Mouse (Mus musculus): ENCODE data around the gene Klhl6. TPM values are rescaled to one million over a fixed set of nuclear protein-coding genes. Genes with fewer than 3 reads are reported as not detected.

Klhl6 gene
- polyA plus RNA-seq (2012; rRNA removed), result 0.18 and 0.25 TPM in 2 replicates

DNA sequence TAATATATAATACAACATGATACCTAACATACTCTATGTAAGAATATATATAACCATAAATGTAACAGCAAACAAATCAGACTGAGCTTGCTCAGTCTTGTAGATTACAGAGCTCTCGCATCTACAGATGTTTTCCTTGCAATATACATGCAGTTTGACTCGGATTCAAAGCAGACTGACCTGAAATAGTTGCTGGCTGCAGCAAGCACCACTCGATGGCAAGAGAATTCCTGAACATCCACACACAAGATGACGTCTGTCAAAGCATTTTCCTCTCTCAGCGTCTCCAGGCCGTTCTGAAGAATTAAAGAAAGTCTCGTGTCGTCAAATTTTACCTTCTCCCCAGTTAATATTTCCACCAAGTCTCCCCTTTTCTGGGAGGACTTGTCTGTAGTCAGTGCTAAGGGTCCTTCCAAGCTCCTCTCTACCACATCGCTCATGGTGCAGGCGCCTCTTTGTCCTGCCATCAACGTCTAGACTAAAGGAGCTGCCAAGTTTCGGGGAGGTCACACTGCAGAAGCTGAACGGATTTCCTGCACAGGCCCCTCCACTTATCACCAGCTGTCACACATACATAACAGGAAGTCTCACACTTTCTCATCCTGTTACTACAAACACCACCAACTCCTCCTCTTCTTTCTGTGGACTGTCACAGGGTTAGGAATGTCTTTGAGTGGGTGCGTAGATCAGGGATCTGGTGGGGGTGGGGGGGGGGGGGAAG is at the start of gene Klhl6:
TSS of gene Klhl6 (minus strand) at position 501 of the 721 bp plus-strand sequence.

Other genes with a start within 250 kb of the Klhl6 start
- 0.05 TPM in 1 of 2 replicates, not detected in the other for gene B3gnt5, start 222.8 kb downstream of the Klhl6 start, polyA plus RNA-seq (2012; rRNA removed)
- gene Klhl24, start 114.5 kb upstream of the Klhl6 start, polyA plus RNA-seq (2012; rRNA removed), result 0.70 and 1.3 TPM in 2 replicates
- 3.4 and 5.2 TPM in 2 replicates for gene Yeats2, start 158.0 kb upstream of the Klhl6 start, polyA plus RNA-seq (2012; rRNA removed)